Mouse (Mus musculus) liver, postnatal 0 days (tissue): ENCODE measurements around the gene Fam178b. TPM values are rescaled to one million over a fixed set of nuclear protein-coding genes. Genes with fewer than 3 reads are reported as not detected.
"Not testable (repeated sequence)": the region's sequence is repeated elsewhere in the genome, so short reads cannot be mapped to it uniquely, and the experiment has no call there.

Experiments used
- ATAC-seq: fragments of 200-750 bp; cut with Nextera tagmentation; 2 replicates; pipeline ENCODE4 v1.8.0; 2017; ENCODE audit warnings: mild to moderate bottlenecking, moderate library complexity
- DNase-seq: peaks from one replicate; pipeline ENCODE4 v3.0.0-alpha.2; 2016
- H3K27ac ChIP-seq: fragments of 300-500 bp; sonication (generic); 2 replicates; pipeline ENCODE4 v1.5.1; 2014; ENCODE audit warnings: antibody characterized with exemption, moderate library complexity, mild to moderate bottlenecking, low read depth
- H3K27me3 ChIP-seq: fragments of 300-500 bp; sonication (generic); 2 replicates; pipeline ENCODE4 v1.6.1; 2014; ENCODE audit warnings: low read length, control low read depth, mixed read lengths; ENCODE audit not compliant: insufficient read depth
- H3K36me3 ChIP-seq: fragments of 300-500 bp; sonication (generic); replicated peaks from 2 replicates; pipeline ENCODE4 v1.6.1; 2014; ENCODE audit warnings: mild to moderate bottlenecking, control low read depth, low read length, moderate library complexity, mixed read lengths; ENCODE audit not compliant: insufficient read depth
- H3K4me1 ChIP-seq: fragments of 300-500 bp; sonication (generic); 2 replicates; pipeline ENCODE4 v1.6.1; 2014; ENCODE audit warnings: antibody characterized with exemption, mild to moderate bottlenecking, control low read depth; ENCODE audit not compliant: insufficient read depth
- H3K4me2 ChIP-seq: fragments of 300-500 bp; sonication (generic); 2 replicates; pipeline ENCODE4 v1.6.1; 2014; ENCODE audit warnings: low read depth, mild to moderate bottlenecking, low read length, moderate library complexity, mixed read lengths
- H3K4me3 ChIP-seq: fragments of 300-500 bp; sonication (generic); 2 replicates; pipeline ENCODE4 v1.5.1; 2014; ENCODE audit warnings: low read depth, low read length
- H3K9ac ChIP-seq: fragments of 300-500 bp; sonication (generic); replicated peaks from 2 replicates; pipeline ENCODE4 v1.6.1; 2014; ENCODE audit warnings: mild to moderate bottlenecking, moderate library complexity
- H3K9me3 ChIP-seq: fragments of 300-500 bp; sonication (generic); 2 replicates; pipeline ENCODE4 v1.6.1; 2016; ENCODE audit warnings: mild to moderate bottlenecking, control low read depth, low read length, mixed read lengths
- CTCF ChIP-seq: sonication (generic); IDR thresholded peaks from 2 replicates; pipeline ENCODE4 v1.5.1; 2016; ENCODE audit warnings: antibody characterized with exemption, low read depth
- EP300 ChIP-seq: IDR thresholded peaks from 2 replicates; pipeline ENCODE4 v1.6.1; 2016; ENCODE audit warnings: antibody characterized with exemption, low read depth, mild to moderate bottlenecking
- WGBS: fragments of 180-500 bp; shearing (Covaris S2); extraction: QIAGEN DNeasy Blood & Tissue Kit; methylation state at CpG from one replicate; pipeline ENCODE4 v1.1.7; 2014; ENCODE audit not compliant: insufficient replicate concordance; 5-methylcytosine and 5-hydroxymethylcytosine counted together
- polyA plus RNA-seq: library from polyadenylated mRNA; unstranded; fragments of >200 nt; fragmentation: Nextera tagmentation; extraction: Ambion mirVana; gene quantifications from 2 replicates; pipeline ENCODE4 v1.2.1, GENCODE M21; 2015

Gene Fam178b
- polyA plus RNA-seq, 1 experiment from 2014 or later: 0.16 TPM

GRCm38 (mm10) chr1:36625442-36625841, 57.5 kb downstream of the Fam178b start:
- DNase-seq: no peak
- H3K36me3 ChIP-seq: no peaks in the 10 kb centered on the region
- H3K4me3 ChIP-seq: no peak overlapping the region
- TF ChIP-seq CTCF: no peak
- no peak for TF ChIP-seq EP300
- no peak overlapping the region for H3K9ac ChIP-seq
- no peaks in the 10 kb centered on the region for H3K9me3 ChIP-seq
- H3K27me3 ChIP-seq: no peaks in the 10 kb centered on the region
- no peak overlapping the region for H3K27ac ChIP-seq
- ATAC-seq: no peak
- WGBS: 72% methylated on average over 5 of the region's 5 CpGs
- H3K4me2 ChIP-seq: no peak overlapping the region
- 0 out of 2 replicates have a peak, but pooled peaks cover 2% of the 10 kb centered on the region for H3K4me1 ChIP-seq

GRCm38 (mm10) chr1:36615958-36616357, 67.0 kb downstream of the Fam178b start:
- H3K9me3 ChIP-seq, H3K36me3 ChIP-seq, H3K27ac ChIP-seq, H3K4me3 ChIP-seq, H3K27me3 ChIP-seq, H3K9ac ChIP-seq, DNase-seq, H3K4me2 ChIP-seq, ATAC-seq, H3K4me1 ChIP-seq: not testable (repeated sequence)
- peak; percentile 43 for TF ChIP-seq CTCF
- WGBS: 80% methylated on average over 5 of the region's 5 CpGs

- H3K4me1 ChIP-seq: peaks cover 4% of the 10 kb centered on the region
- H3K9me3 ChIP-seq: no peaks in the 10 kb centered on the region
- DNase-seq (no peak), ATAC-seq (no peak)
- H3K9ac ChIP-seq: no peak overlapping the region
- 83% methylated on average over 8 of the region's 8 CpGs for WGBS
- H3K27ac ChIP-seq: no peak overlapping the region
- no peaks in the 10 kb centered on the region for H3K36me3 ChIP-seq
- no peak overlapping the region for H3K4me3 ChIP-seq
- TF ChIP-seq EP300: no peak
- no peaks in the 10 kb centered on the region for H3K27me3 ChIP-seq
- H3K4me2 ChIP-seq: no peak overlapping the region
Measured at GRCm38 (mm10) chr1:36615188-36615587, 67.8 kb downstream of the Fam178b start.

- Histone ChIP-seq H3K4me1 (peaks cover 4% of the 10 kb centered on the region), H3K36me3 (no peaks in the 10 kb centered on the region), H3K4me3 (no peak overlapping the region), H3K4me2 (no peak overlapping the region), H3K9me3 (no peaks in the 10 kb centered on the region), H3K27me3 (no peaks in the 10 kb centered on the region), H3K27ac (no peak overlapping the region), H3K9ac (no peak overlapping the region)
- WGBS: 62% methylated on average over 1 of the region's 1 CpGs
- no peak for DNase-seq
- TF ChIP-seq EP300: no peak
- no peak for TF ChIP-seq CTCF
- ATAC-seq: no peak
Measured at GRCm38 (mm10) chr1:36614584-36614983, 68.4 kb downstream of the Fam178b start.

GRCm38 (mm10) chr1:36613374-36613895, 69.5 kb downstream of the Fam178b start:
- no peak overlapping the region for H3K27ac ChIP-seq
- no peak for ATAC-seq
- H3K9me3 ChIP-seq: no peaks in the 10 kb centered on the region
- H3K27me3 ChIP-seq: no peaks in the 10 kb centered on the region
- H3K4me1 ChIP-seq: peaks cover 4% of the 10 kb centered on the region
- no peak overlapping the region for H3K9ac ChIP-seq
- TF ChIP-seq EP300: no peak
- TF ChIP-seq CTCF: no peak
- WGBS: 84% methylated on average over 10 of the region's 10 CpGs
- DNase-seq: no peak
- H3K36me3 ChIP-seq: no peaks in the 10 kb centered on the region
- H3K4me2 ChIP-seq: no peak overlapping the region
- H3K4me3 ChIP-seq: no peak overlapping the region

GRCm38 (mm10) chr1:36612362-36612761, 70.6 kb downstream of the Fam178b start:
- no peak overlapping the region for H3K27ac ChIP-seq
- no peak for DNase-seq
- H3K36me3 ChIP-seq: no peaks in the 10 kb centered on the region
- no peak overlapping the region for H3K4me3 ChIP-seq
- peaks cover 4% of the 10 kb centered on the region for H3K4me1 ChIP-seq
- H3K27me3 ChIP-seq: no peaks in the 10 kb centered on the region
- no peak for ATAC-seq
- whole genome bisulfite sequencing: 79% methylated on average over 6 of the region's 6 CpGs
- TF ChIP-seq CTCF (no peak), EP300 (no peak)
- no peaks in the 10 kb centered on the region for H3K9me3 ChIP-seq
- no peak overlapping the region for H3K9ac ChIP-seq
- H3K4me2 ChIP-seq: no peak overlapping the region
